Mouse (Mus musculus) fat pad, adult 2 months (tissue): ENCODE results near the gene H2al1e.
"Not testable (repeated sequence)": the region's sequence is repeated elsewhere in the genome, so short reads cannot be mapped to it uniquely, and the experiment has no call there.

Experiments
- DNase-seq: peaks from one replicate; pipeline ENCODE4 v3.0.0-alpha.2; 2011; ENCODE audit warnings: low read depth, low spot score; ENCODE audit errors: extremely low read depth

Gene H2al1e

GRCm38 (mm10) chrX:11311634-11312033, at the start of gene H2al1e:
Gene H2al1e (plus strand): TSS chrX:11311934.
- DNase-seq = not testable (repeated sequence)

DNA sequence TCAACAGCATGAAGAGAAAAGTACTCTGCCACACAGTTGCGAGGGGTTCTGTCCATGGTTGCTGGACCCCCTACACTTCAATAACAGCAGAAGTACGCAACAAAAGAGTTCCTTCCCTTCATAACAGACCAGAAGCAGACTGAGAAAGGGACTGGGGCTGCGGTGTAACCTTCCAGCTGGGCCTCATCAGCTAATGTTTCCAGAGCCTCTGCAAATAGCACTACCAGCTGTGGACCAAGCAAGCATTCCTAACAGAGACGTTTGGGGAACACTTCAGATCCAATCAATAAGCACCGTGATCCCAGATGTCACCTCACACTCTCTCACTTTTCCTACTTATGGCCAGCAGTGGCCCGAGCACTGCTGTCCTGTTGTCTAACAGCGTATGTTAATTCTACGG, 46.8 kb upstream of the H2al1e start:
- no peak for DNase-seq

GRCm38 (mm10) chrX:11267791-11268190, 43.9 kb upstream of the H2al1e start:
- DNase-seq = no peak

DNA sequence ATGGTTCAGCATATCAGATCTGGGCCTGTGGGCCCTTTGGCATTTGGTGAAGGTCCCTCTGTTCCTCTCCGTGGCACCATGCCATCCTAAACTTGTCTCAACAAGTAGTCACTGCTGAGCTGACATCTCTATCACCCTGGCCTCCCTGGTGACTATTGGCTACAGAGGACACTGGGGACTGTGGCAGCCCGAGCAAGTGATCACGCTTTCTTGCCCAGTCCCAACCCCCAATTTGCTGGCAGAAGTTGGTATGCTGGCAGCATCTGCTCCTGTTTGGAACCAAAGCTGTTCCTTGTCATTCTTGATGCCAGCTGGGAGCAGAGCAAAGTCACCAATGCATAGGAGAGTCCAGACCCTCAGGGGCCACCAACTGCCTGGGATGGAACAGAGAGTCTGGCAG, 42.7 kb upstream of the H2al1e start:
- peak; percentile 34 for DNase-seq

DNA sequence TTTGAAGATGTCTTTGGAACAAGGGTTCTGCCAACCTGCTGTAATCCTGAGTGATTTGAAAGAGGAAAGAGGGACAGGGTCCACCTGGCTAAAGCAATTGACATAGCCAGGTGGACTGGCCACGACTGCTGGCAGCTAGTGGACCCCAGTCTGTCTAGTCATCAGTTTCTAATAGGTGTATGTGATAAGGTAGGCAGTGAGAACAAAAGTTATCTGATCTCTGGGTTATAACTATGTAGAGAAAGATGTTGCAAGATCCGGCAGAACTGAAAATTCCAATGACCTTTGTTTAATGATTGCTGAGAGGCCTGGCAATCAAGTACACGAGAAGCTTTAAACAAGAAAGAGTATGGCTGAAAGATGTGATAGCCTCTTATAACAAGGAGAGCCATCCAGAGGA, 38.5 kb upstream of the H2al1e start:
- DNase-seq = no peak

DNA sequence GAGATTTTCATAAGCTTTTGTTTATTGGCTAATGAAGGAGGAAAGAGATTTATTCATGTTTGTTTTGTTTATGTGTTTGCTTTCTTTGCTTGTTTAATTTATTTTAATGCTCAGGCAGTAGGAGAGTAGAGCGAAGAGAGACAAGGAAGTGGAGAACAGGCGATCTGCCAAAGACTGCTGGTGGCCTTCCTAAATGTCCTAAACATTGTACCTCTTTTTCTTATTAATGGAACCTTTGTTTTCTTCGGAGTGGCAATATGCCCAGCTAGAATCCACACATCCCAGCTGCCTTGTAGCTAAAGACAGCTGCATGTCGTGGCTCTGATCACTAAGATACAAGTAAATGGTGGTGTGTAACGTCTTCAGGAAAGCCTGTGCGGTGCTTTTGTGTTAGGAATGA, 34.7 kb upstream of the H2al1e start:
- no peak for DNase-seq

DNA sequence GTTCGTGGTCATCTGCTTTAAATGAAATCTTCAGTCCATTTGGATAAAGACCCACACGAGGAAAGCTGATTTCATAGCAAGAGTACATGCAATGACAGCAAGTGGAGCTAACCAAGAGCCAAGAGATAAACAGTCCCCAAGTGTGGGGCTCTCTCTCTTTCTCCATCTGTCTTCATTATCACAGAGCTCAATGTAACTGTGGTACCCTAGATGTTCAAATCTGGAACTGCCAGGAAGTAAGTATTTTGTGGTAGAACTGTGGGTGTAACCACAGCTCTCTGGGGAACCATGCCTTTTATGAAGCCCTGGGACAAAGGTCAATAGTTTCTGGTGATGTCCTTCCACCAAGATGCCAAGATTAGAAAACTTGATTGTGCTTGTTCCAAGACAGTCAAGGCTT, 31.0 kb upstream of the H2al1e start:
- no peak for DNase-seq

DNA sequence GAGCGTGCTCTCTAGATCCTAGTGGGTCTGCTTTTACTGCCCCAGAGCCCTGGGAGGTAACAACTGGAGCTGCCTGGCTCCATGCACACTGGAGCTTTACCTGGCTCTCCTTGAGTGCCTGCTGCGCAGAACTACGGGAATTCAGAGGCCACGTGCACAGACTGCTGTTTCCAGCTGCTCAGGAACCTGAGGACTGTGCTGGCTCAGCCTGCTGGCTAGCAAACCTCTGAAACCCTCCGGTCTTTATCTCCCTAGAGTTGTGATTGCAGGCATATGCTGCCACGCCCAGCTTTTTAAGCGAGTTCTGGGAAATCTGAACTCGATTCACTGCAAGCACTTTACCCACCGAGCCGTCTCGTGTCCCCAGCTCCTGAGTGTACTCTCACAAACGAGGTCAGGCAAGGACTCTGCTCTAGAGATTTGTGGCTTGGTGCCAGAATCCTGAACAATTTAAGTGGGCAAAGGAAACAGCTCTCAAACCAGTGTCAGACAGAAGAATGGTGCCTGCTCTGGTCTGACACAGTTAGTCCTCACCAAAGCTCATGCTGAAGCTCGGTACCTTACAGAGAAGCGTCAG, 23.3 kb upstream of the H2al1e start:
- no peak for DNase-seq

DNA sequence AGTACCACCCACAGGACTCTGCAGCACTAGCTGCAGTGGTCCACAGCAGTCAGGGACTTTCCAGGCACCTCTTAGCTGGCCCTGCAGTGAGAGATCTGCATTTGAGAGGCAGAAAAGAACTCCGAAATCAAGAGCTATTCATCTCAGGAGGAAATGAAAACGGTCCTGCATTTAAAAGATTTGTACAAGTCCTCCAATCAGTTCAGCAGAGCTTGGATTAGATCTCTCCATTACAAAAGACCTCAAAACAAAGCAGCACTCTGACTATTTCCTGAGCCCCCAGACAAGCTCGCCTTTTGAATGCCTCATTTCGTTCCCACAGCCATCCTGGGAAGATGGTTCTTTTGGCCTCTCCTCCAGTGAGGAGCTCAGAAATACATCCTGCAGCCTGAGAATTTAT, 22.5 kb upstream of the H2al1e start:
- no peak for DNase-seq

DNA sequence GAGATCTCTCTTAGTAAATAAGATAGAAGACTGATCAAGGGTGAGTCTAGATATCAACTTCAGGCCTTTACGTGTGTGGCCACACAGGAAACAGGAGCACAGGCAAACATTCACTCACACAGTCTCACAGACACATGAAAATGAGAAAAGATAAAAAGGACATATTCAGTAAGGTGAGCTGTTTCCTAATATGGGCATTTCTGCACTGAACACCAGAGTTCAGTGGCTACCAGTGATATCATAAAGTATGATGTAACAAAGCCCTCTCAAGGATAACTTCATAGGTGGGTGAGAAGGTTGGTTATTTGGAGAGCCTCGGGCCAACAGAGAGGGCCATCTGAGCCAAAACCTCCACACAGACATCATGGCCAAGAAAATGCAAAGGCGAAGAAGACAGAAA, 12.8 kb upstream of the H2al1e start, which contains the start of gene H2al1a:
TSS of gene H2al1a (plus strand) at position 301 of the 400 bp plus-strand sequence.
- not testable (repeated sequence) for DNase-seq

DNA sequence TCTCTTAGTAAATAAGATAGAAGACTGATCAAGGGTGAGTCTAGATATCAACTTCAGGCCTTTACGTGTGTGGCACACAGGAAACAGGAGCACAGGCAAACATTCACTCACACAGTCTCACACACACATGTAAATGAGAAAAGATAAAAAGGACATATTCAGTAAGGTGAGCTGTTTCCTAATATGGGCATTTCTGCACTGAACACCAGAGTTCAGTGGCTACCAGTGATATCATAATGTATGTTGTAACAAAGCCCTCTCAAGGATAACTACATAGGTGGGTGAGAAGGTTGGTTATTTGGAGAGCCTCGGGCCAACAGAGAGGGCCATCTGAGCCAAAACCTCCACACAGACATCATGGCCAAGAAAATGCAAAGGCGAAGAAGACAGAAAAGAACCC, 9.6 kb upstream of the H2al1e start, which contains the start of gene H2al1b:
TSS of gene H2al1b (plus strand) at position 301 of the 400 bp plus-strand sequence.
- not testable (repeated sequence) for DNase-seq

- DNase-seq = not testable (repeated sequence)
Observed at GRCm38 (mm10) chrX:11305355-11305754, 6.4 kb upstream of the H2al1e start, which contains the start of gene H2al1c. Gene H2al1c (plus strand): TSS chrX:11305655.

DNA sequence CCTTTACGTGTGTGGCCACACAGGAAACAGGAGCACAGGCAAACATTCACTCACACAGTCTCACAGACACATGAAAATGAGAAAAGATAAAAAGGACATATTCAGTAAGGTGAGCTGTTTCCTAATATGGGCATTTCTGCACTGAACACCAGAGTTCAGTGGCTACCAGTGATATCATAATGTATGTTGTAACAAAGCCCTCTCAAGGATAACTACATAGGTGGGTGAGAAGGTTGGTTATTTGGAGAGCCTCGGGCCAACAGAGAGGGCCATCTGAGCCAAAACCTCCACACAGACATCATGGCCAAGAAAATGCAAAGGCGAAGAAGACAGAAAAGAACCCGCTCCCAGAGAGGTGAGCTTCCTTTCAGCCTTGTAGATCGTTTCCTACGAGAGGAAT, 3.2 kb upstream of the H2al1e start, which contains the start of gene H2al1d:
TSS of gene H2al1d (plus strand) at position 301 of the 400 bp plus-strand sequence.
- not testable (repeated sequence) for DNase-seq

DNA sequence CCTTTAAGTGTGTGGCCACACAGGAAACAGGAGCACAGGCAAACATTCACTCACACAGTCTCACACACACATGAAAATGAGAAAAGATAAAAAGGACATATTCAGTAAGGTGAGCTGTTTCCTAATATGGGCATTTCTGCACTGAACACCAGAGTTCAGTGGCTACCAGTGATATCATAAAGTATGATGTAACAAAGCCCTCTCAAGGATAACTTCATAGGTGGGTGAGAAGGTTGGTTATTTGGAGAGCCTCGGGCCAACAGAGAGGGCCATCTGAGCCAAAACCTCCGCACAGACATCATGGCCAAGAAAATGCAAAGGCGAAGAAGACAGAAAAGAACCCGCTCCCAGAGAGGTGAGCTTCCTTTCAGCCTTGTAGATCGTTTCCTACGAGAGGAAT, 3.1 kb downstream of the H2al1e start, which contains the start of gene H2al1f:
TSS of gene H2al1f (plus strand) at position 301 of the 400 bp plus-strand sequence.
- not testable (repeated sequence) for DNase-seq

DNA sequence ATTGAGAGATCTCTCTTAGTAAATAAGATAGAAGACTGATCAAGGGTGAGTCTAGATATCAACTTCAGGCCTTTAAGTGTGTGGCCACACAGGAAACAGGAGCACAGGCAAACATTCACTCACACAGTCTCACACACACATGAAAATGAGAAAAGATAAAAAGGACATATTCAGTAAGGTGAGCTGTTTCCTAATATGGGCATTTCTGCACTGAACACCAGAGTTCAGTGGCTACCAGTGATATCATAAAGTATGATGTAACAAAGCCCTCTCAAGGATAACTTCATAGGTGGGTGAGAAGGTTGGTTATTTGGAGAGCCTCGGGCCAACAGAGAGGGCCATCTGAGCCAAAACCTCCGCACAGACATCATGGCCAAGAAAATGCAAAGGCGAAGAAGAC, 6.2 kb downstream of the H2al1e start, which contains the start of gene H2al1g:
TSS of gene H2al1g (plus strand) at position 301 of the 400 bp plus-strand sequence.
- not testable (repeated sequence) for DNase-seq

DNA sequence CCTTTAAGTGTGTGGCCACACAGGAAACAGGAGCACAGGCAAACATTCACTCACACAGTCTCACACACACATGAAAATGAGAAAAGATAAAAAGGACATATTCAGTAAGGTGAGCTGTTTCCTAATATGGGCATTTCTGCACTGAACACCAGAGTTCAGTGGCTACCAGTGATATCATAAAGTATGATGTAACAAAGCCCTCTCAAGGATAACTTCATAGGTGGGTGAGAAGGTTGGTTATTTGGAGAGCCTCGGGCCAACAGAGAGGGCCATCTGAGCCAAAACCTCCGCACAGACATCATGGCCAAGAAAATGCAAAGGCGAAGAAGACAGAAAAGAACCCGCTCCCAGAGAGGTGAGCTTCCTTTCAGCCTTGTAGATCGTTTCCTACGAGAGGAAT, 9.5 kb downstream of the H2al1e start, which contains the start of gene H2al1h:
TSS of gene H2al1h (plus strand) at position 301 of the 400 bp plus-strand sequence.
- not testable (repeated sequence) for DNase-seq

GRCm38 (mm10) chrX:11324359-11324758, 12.6 kb downstream of the H2al1e start, which contains the start of gene H2al1i:
Gene H2al1i (plus strand): TSS chrX:11324659.
- not testable (repeated sequence) for DNase-seq

- not testable (repeated sequence) for DNase-seq
Observed at GRCm38 (mm10) chrX:11327522-11327921, 15.8 kb downstream of the H2al1e start, which contains the start of gene H2al1j. Gene H2al1j (plus strand): TSS chrX:11327822.

GRCm38 (mm10) chrX:11345762-11346161, 34.0 kb downstream of the H2al1e start:
- DNase-seq = no peak

DNA sequence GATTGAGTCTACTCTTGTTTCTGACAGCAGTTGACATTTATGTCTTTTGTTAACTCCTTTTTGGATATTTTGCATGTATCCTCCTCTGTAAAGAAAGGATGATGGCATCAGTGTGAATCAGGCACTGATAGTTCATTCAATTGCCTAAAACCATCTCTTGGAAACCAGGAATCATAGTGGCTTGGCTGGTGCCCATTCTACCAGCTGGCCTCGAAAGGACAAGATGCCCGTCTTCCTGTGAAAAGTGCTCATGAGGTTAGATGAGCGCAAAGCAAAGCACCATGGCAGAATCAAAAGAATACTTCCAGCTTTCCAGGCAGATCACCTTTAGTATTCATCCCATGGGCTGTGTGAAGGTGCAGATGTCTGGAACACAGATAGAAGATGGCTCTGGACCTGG, 35.0 kb downstream of the H2al1e start:
- no peak for DNase-seq

- DNase-seq = no peak
Observed at GRCm38 (mm10) chrX:11360823-11361222, 49.1 kb downstream of the H2al1e start.

GRCm38 (mm10) chrX:11361261-11361660, 49.5 kb downstream of the H2al1e start:
- no peak for DNase-seq
